Mouse (Mus musculus): Measurements from ENCODE around the gene Pou6f1. TPM values are rescaled to one million over a fixed set of nuclear protein-coding genes. Genes with fewer than 3 reads are reported as not detected.
"Not testable (repeated sequence)": the region's sequence is repeated elsewhere in the genome, so short reads cannot be mapped to it uniquely, and the experiment has no call there.

The Pou6f1 gene
- polyA plus RNA-seq, 1 experiment, result 0.05 TPM

DNA sequence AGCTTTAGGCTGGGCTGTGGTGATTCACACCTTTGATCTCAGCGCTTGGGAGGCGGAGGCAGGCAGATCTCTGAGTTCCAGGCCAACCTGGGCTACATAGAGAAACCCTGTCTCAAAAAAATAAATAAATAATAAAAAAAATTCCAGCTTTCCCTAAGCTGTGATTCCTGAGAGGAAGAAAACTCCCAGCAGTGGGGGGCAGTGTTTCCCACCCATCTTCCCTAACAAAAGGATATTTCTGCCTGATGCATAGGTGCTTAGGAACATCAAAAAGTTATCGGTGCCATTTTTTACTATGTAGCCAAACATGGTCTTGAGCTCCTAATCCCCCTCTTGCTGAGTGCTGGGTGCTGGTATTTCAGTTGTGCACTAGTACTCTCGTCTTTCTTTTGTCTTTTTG, 49.5 kb downstream of the Pou6f1 start:
- H3K9me3 ChIP-seq (ENCODE audit: control insufficient read depth, low read length), result peaks cover 11% of the 10 kb centered on the region; the same call in 1 of the 2 replicates
- H3K27me3 ChIP-seq (ENCODE audit: control insufficient read depth), result no peaks in the 10 kb centered on the region
- H3K36me3 ChIP-seq (ENCODE audit: control insufficient read depth), result peaks cover 15% of the 10 kb centered on the region
- H3K4me1 ChIP-seq (ENCODE audit: control insufficient read depth), result peaks cover 45% of the 10 kb centered on the region
- no peak overlapping the region for H3K4me3 ChIP-seq (replicated peaks)
- TF ChIP-seq GATA1 (IDR thresholded peaks at IDR 0.05; ENCODE audit: low read length) (no peak), TAL1 (IDR thresholded peaks at IDR 0.05; ENCODE audit: low read length) (no peak)

DNA sequence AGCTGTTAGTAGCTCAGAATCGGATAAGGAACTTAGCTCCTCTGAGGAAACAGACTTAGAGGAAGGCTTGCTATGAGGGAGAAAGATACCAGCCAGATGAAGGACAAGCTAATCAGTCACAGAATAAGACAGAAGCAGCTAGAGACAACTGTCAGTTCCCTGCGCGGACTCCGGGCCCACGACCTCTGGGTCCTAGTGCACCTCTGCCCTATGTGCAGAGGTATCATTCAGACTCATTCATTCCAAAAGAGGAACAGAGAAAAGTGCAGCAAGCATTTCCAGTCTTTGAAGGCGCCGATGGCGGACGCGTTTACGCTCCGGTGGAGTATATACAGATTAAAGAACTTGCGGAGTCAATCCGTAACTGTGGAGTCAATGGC, 56.1 kb downstream of the Pou6f1 start:
- not testable (repeated sequence) for H3K4me3 ChIP-seq (replicated peaks); H3K9me3 ChIP-seq (ENCODE audit: control insufficient read depth, low read length); H3K4me1 ChIP-seq (ENCODE audit: control insufficient read depth); H3K27me3 ChIP-seq (ENCODE audit: control insufficient read depth)
- H3K36me3 ChIP-seq (ENCODE audit: control insufficient read depth), result peaks cover 13% of the 10 kb centered on the region

DNA sequence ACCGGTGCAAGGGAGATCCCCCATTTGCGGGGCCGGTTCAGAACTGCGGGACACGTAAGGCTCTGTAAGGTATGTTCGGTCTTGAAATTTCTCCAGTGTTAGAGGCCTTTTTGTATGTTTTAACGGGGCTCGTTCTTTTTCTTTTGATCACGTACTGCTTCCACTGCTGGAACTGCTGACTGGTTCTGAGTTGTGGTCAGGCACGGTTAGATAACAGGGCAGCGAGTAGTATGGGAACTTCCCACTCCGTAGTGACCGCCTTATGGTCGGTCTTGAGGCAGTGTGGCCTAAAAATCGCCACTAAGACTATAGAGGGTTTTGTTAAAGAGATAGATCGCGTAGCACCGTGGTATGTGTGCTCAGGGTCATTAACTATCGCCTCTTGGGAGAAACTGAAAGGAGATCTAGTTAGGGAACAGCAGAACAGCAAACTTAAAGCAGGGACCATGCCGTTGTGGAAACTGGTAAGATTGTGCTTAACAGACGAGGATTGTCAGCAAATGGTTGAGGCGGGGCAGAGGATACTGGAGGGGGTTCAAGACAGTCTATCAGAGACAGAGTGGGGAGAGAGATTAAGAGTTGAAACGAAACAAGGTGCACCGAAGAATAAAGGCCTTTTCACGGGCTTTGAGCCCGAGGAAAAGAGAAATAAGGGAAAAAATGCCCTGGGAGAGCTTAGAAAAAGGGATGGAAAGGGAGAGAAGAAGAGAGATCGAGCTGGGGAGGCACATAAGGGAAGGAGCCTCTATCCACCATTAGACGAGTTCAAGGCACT, 56.7 kb downstream of the Pou6f1 start:
- H3K4me1 ChIP-seq (ENCODE audit: control insufficient read depth); H3K9me3 ChIP-seq (ENCODE audit: control insufficient read depth, low read length); H3K27me3 ChIP-seq (ENCODE audit: control insufficient read depth); H3K36me3 ChIP-seq (ENCODE audit: control insufficient read depth); H3K4me3 ChIP-seq (replicated peaks): not testable (repeated sequence)

DNA sequence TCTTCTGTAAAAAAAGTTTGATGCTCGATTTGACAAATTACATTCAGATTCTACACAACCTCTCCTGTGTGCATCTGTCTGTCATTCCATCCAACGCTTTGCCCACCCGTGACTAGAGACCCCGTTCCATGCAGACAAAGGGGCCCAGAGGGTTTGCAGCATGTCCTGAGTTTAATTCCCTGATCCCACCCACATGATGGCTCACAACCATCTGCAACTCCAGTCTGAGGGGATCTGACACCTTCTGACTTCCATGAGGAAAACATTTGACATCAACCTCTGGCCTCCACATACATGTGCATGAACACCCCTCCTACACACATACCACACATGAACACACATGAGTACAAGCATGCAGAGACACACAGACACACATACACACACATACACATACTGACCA, 58.4 kb downstream of the Pou6f1 start:
- H3K4me1 ChIP-seq (ENCODE audit: control insufficient read depth), result peaks cover 2% of the 10 kb centered on the region; the same call in 1 of the 2 replicates
- H3K9me3 ChIP-seq (ENCODE audit: control insufficient read depth, low read length), result peaks cover 6% of the 10 kb centered on the region; the same call in 1 of the 2 replicates
- no peaks in the 10 kb centered on the region for H3K27me3 ChIP-seq (ENCODE audit: control insufficient read depth)
- no peak overlapping the region for H3K4me3 ChIP-seq (replicated peaks)
- peaks cover 6% of the 10 kb centered on the region for H3K36me3 ChIP-seq (ENCODE audit: control insufficient read depth)
- TF ChIP-seq GATA1 (IDR thresholded peaks at IDR 0.05; ENCODE audit: low read length), result no peak
- no peak for TF ChIP-seq TAL1 (IDR thresholded peaks at IDR 0.05; ENCODE audit: low read length)

DNA sequence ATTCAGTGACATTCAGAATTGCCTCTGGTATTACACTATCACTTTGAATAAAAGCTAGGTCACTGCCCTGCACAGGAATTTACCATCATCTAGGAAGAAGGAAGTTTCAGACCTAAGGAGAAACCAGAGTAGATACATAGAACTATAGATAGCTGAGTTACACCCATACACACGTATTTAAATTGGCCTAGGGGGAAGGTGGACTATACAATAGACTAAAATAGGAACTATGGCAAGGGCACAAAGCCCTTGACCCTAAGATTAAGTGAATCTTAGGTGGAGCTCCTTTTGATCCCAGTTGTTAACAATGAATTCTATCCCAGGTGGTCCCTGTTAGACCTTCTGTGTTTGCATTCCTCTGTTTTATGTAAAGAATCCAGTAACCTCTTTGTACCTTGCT, 58.8 kb downstream of the Pou6f1 start:
- not testable (repeated sequence) for H3K27me3 ChIP-seq (ENCODE audit: control insufficient read depth); H3K4me1 ChIP-seq (ENCODE audit: control insufficient read depth); H3K4me3 ChIP-seq (replicated peaks); H3K9me3 ChIP-seq (ENCODE audit: control insufficient read depth, low read length); H3K36me3 ChIP-seq (ENCODE audit: control insufficient read depth)

DNA sequence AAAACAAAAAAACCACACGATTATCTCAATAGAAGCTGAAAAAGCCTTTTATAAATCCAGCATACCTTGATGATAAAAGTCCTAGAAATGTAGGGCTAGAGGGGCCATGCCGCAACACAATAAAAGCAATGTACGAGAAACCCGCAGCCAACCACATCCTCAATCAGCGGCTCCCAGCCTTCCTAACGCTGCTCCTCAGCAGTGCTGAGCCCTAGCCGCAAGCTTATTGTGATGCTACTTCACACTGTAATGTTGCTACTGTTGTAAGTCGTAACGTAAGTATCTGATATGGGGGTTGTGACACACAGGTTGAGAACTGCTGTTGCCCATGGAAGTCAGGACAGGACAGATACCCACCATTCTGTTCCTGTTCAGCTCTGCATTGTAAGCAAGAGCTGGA, 60.4 kb downstream of the Pou6f1 start:
- Histone ChIP-seq H3K36me3 (ENCODE audit: control insufficient read depth) (peaks cover 4% of the 10 kb centered on the region), H3K4me1 (ENCODE audit: control insufficient read depth) (peaks cover 2% of the 10 kb centered on the region; the same call in 1 of the 2 replicates), H3K9me3 (ENCODE audit: control insufficient read depth, low read length) (peaks cover 2% of the 10 kb centered on the region; the same call in 1 of the 2 replicates), H3K27me3 (ENCODE audit: control insufficient read depth) (no peaks in the 10 kb centered on the region), H3K4me3 (replicated peaks) (no peak overlapping the region)
- TF ChIP-seq GATA1 (IDR thresholded peaks at IDR 0.05; ENCODE audit: low read length) (no peak), TAL1 (IDR thresholded peaks at IDR 0.05; ENCODE audit: low read length) (no peak)

DNA sequence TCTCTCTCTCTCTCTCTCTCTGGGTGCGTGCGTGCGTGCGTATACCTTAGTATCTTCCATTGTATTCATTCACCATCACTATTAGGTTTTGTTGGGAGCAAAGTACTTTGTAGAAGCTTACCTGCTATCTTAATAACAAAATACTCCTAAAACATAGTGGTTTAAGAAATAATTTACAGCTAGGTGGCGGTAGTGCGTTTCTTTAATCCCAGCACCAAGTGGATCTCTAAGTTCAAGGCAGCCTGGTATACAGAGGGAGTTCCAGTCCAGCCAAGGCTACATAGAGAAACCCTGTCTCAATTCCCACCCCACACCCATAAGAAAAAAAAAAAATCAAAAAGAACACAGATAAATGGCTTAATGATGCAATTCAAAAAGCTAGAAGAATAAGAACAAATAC, 61.9 kb downstream of the Pou6f1 start:
- Histone ChIP-seq H3K4me3 (replicated peaks) (no peak overlapping the region), H3K27me3 (ENCODE audit: control insufficient read depth) (no peaks in the 10 kb centered on the region), H3K9me3 (ENCODE audit: control insufficient read depth, low read length) (peaks cover under 1% of the 10 kb centered on the region; the same call in 1 of the 2 replicates), H3K4me1 (ENCODE audit: control insufficient read depth) (peaks cover 2% of the 10 kb centered on the region; the same call in 1 of the 2 replicates), H3K36me3 (ENCODE audit: control insufficient read depth) (peaks cover 6% of the 10 kb centered on the region)
- TF ChIP-seq TAL1 (IDR thresholded peaks at IDR 0.05; ENCODE audit: low read length) (no peak), GATA1 (IDR thresholded peaks at IDR 0.05; ENCODE audit: low read length) (no peak)

DNA sequence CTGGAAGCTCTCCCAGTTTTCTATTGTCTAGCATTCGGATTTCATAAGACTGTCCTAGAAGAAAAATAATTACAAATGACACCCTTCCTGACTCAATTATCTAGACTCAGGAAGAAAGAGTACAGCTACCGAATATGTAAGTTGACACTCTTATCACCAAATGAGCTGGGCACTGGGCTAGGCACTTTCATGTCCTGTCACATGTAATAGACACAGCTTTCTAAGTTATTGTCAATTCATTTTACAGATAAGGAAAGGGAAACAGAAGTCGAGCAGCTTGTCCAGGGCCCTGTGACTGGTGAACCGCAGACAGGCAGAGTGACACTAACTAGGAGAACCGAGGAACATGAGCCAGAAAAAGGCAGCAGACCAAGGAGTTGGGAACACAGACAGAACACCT, 71.9 kb downstream of the Pou6f1 start:
- H3K4me1 ChIP-seq (ENCODE audit: control insufficient read depth), result no peaks in the 10 kb centered on the region
- peaks cover 1% of the 10 kb centered on the region; the same call in 1 of the 2 replicates for H3K36me3 ChIP-seq (ENCODE audit: control insufficient read depth)
- H3K4me3 ChIP-seq (replicated peaks), result no peak overlapping the region

DNA sequence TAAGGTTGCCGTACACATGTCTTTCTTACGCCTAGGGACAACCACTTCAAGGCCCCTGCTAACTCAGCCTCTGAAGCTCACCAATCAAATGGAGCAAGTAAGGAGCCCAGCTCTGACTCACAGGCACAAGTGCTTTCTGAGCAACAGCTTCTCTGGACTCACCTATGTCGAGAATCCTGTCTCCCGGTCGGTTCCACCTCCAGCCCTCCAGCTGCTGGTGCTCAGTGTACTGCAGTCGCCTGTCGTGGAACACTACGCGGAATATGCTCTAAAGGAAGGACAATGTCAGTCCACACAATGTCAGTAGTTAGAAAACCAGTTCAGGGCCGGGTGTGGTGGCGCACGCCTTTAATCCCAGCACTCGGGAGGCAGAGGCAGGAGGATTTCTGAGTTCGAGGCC, 74.4 kb downstream of the Pou6f1 start:
- Histone ChIP-seq H3K4me1 (ENCODE audit: control insufficient read depth) (no peaks in the 10 kb centered on the region), H3K27me3 (ENCODE audit: control insufficient read depth) (no peaks in the 10 kb centered on the region), H3K36me3 (ENCODE audit: control insufficient read depth) (peaks cover 2% of the 10 kb centered on the region; the same call in 1 of the 2 replicates), H3K4me3 (replicated peaks) (no peak overlapping the region), H3K9me3 (ENCODE audit: control insufficient read depth, low read length) (no peaks in the 10 kb centered on the region)
- no peak for TF ChIP-seq GATA1 (IDR thresholded peaks at IDR 0.05; ENCODE audit: low read length)
- TF ChIP-seq TAL1 (IDR thresholded peaks at IDR 0.05; ENCODE audit: low read length), result no peak

More for the DNA sequence above, 71.9 kb downstream of the Pou6f1 start:
- TF ChIP-seq TAL1 (IDR thresholded peaks at IDR 0.05; ENCODE audit: low read length) (no peak), GATA1 (IDR thresholded peaks at IDR 0.05; ENCODE audit: low read length) (no peak)
- Histone ChIP-seq H3K27me3 (ENCODE audit: control insufficient read depth) (no peaks in the 10 kb centered on the region), H3K9me3 (ENCODE audit: control insufficient read depth, low read length) (no peaks in the 10 kb centered on the region)

Other genes starting within 250 kb of the Pou6f1 start
- not detected in 2 replicates for gene Methig1, start 246.8 kb downstream of the Pou6f1 start, polyA plus RNA-seq (2012)
- gene Mettl7a2, start 246.8 kb downstream of the Pou6f1 start, polyA plus RNA-seq (2012), result not detected in 2 replicates
- gene Higd1c, start 235.4 kb downstream of the Pou6f1 start, polyA plus RNA-seq (2012), result not detected in 2 replicates
- not detected in 2 replicates for gene Gm5475, start 177.8 kb downstream of the Pou6f1 start, polyA plus RNA-seq (2012)
- gene Slc11a2, start 174.9 kb downstream of the Pou6f1 start, polyA plus RNA-seq (2012), result 1.8 and 2.7 TPM in 2 replicates
- 0.62 and 1.0 TPM in 2 replicates for gene Letmd1, start 131.0 kb downstream of the Pou6f1 start, polyA plus RNA-seq (2012)
- 0.01 TPM in 1 of 2 replicates, not detected in the other for gene Csrnp2, start 104.5 kb downstream of the Pou6f1 start, polyA plus RNA-seq (2012)
- gene Tfcp2, start 48.0 kb downstream of the Pou6f1 start, polyA plus RNA-seq (2012), result 0.16 and 0.65 TPM in 2 replicates
- 6.5 and 6.8 TPM in 2 replicates for gene Dazap2, start 15.4 kb upstream of the Pou6f1 start, polyA plus RNA-seq (2012)
- gene Smagp, start 37.0 kb upstream of the Pou6f1 start, polyA plus RNA-seq (2012), result 0.27 and 0.44 TPM in 2 replicates
- gene Bin2, start 69.6 kb upstream of the Pou6f1 start, polyA plus RNA-seq (2012), result 1.6 and 2.2 TPM in 2 replicates
- gene Cela1, start 87.9 kb upstream of the Pou6f1 start, polyA plus RNA-seq (2012), result 0.08 and 0.41 TPM in 2 replicates
- 0.04 and 0.06 TPM in 2 replicates for gene Galnt6, start 129.4 kb upstream of the Pou6f1 start, polyA plus RNA-seq (2012)
- gene Slc4a8, start 161.8 kb upstream of the Pou6f1 start, polyA plus RNA-seq (2012), result 0.09 TPM in 1 of 2 replicates, not detected in the other